Mouse (Mus musculus): ENCODE results near the gene Mtfp1.
"Not testable (repeated sequence)": the region's sequence is repeated elsewhere in the genome, so short reads cannot be mapped to it uniquely, and the experiment has no call there.

Mtfp1 gene

DNA sequence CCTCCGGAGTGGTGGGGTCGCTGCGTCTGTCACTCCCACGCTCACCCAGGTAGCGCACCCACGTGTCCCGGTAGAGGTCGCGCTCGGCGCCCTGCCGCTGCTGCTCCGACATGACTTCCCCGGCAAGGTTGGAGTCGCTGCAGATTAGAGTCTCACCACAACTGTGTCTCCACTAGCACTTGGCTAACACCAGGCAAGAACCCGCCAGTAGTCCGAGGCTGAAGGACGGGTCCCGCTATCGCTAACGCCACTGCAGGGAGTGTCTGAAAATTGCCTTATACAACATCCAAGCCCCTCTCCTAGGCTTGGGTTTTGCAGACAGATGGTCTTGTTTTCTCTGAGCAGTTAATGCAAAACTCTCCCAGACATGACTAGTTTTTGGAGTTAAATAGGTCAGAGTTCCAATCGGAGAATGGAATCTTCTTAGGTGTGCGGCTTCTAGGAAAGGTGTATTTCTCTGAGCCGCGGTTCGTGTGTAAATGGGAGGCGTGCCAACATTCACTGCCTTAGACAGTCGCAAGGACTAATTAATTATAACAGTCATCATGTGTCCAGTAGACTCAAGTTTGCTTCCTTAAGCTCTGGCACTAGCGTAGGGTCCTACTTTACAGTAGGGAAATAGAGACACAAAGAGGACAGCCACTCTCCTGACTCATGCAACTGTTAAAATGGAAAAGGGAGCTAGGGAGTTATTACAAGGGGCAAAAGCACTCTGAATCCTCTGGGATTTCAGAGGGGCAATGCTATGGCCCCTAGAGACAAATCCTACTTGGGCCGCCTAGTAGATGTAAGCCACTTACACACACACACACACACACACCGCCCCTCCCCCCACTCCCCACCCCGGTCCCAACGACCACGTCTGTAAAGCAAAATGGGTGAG, at the start of gene Mtfp1:
Gene Mtfp1 (minus strand): TSS at position 275 of the 883 bp plus-strand sequence.
- DNase-seq (ENCODE audit: low read depth, low spot score), result no peak

DNA sequence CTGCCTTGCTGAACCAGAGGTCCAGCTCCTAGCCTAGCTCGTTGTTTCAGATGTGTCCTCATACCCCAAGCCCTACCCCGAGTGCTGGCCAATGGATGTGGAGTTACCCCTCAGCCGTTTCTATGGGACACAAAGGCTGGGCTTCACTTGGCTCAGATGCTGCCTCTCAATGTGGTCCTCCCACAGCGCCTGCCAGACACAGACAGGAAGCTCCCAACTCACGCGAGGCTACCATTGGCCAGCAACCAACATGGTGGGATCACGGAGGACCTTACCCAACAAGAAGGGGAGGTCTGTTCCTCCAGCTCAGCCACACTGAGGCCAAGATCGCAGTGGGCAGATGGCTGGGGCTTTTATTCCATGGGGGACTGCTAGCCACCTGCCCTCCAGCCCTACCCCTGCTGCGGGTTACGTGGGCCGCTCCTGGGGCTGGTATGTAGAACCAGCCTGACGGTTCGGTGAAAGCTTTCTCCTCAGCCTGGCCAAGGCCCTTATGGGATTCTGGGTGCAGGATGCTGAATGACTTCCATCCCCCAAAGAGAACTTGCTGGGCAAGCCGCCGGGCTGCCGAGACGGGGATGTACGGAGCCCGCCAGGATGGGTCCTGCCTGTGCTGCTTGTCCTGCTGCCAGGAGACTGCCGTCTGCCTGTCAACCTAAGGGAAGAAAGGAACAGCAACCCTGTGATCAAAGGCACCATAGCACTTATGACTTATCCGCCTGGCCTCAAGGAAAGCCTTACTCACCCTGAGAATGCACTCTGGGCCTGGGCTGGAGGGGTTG, 48.2 kb upstream of the Mtfp1 start:
- no peak for DNase-seq (ENCODE audit: low read depth, low spot score)

DNA sequence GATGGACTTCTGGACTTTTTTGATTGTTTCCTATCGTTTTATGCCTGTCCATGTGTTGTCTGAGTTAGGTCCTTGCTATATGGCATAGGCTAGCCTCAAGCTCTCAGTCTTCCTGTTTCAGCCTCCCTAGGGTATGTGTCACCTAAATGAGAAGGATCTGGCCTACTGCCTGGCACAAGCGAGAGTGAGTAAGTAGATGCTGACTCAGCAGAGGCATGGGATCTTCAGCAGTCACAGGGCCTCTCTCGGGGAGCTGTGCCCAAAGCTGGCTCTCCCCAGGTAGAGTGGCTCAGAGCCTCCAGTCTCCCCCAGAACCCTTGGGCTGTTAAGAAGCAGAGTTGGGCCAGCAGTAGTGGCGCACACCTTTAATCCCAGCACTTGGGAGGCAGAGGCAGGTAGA, 47.1 kb upstream of the Mtfp1 start:
- DNase-seq (ENCODE audit: low read depth, low spot score), result no peak

DNA sequence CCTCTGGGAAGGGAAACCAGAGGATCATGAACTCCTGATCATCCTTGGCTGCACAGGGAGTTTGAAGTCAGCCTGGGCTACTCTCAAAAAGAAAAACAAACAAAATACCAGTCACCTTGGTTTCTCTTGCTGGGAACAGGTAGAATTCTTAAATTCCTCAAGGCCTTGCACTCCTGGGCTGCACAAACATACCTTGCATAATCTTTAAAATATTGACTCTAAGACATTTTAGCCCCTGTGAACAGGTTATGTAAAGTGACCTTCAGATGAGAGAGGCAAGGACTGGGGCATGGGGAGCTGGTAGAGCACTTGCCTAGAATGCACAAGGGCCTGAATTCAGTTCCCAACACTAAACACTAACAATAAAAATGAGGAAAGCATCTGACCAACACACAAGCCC, 46.3 kb upstream of the Mtfp1 start:
- DNase-seq (ENCODE audit: low read depth, low spot score), result no peak

GRCm38 (mm10) chr11:4138964-4139363, 43.7 kb upstream of the Mtfp1 start:
- DNase-seq (ENCODE audit: low read depth, low spot score), result no peak

- peak; percentile 86 for DNase-seq (ENCODE audit: low read depth, low spot score)
Measured at GRCm38 (mm10) chr11:4134986-4135935, 40.0 kb upstream of the Mtfp1 start, which contains the start of gene Rnf215. Gene Rnf215, plus strand, starts transcription at chr11:4135202.

DNA sequence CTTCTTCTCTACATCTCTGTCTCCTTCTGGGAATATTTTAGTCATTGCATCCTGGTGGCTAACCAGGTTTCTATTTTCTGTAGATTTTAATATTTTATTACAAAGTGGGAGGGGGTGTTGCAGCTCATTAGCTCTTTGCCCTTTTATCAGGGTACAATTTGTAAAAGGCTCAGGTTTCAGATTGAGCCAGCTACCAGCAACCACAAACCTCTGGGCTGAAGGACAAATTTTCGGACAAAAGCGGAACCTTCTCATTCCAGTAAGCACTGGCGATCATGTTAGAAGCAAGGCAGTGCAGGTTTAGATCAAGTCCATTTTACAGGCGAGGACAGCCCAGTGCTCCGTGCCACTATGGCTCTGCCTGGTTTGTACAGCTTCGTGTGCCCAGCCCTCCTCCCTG, 39.2 kb upstream of the Mtfp1 start:
- DNase-seq (ENCODE audit: low read depth, low spot score), result no peak

- DNase-seq (ENCODE audit: low read depth, low spot score), result no peak
Measured at GRCm38 (mm10) chr11:4133450-4133849, 38.2 kb upstream of the Mtfp1 start.

GRCm38 (mm10) chr11:4128461-4128860, 33.2 kb upstream of the Mtfp1 start:
- DNase-seq (ENCODE audit: low read depth, low spot score), result not testable (repeated sequence)

DNA sequence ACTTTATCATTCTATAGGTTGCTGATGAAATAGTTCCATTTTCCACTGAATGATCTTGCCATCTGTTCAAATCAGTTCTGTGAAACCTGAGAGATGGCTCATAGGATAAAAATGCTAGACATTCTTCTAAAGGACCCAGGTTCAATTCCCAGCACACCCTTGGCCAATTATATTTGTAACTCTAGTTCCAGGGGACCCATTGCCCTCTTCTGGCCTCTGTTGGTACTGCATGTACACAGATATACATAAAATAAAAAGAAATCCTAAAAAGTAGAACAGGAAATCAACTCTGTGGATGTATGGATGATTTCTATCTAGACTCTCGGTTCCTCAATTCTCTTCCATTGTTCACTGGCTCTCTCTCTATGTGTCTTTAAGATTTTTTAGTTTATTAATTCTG, 31.8 kb upstream of the Mtfp1 start:
- DNase-seq (ENCODE audit: low read depth, low spot score), result no peak

GRCm38 (mm10) chr11:4123922-4124321, 28.7 kb upstream of the Mtfp1 start:
- DNase-seq (ENCODE audit: low read depth, low spot score), result no peak

- DNase-seq (ENCODE audit: low read depth, low spot score), result no peak
Measured at GRCm38 (mm10) chr11:4122742-4123579, 27.7 kb upstream of the Mtfp1 start, which contains the start of gene Sec14l2. Gene Sec14l2, minus strand, starts transcription at chr11:4123415.

- no peak for DNase-seq (ENCODE audit: low read depth, low spot score)
Measured at GRCm38 (mm10) chr11:4122226-4122625, 27.0 kb upstream of the Mtfp1 start.

DNA sequence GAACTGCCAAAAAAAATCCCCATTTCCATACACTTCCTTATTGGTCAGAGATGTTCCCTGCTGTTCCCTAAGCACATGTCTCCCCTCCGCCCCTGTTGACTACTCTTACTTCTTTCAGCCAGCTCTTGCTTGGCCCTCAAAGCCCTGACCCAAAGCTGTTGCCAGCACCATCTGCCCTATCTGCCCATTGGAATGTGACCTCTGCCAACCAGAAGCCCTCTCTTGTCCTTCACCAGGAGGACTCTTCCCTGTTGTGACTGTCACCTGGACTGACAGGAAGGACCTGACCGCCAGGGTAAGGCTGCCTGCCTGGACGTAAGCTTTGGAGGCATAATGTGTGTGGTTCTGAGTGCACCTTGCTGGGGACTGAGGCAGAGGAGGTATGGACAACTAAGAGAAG, 26.4 kb upstream of the Mtfp1 start:
- no peak for DNase-seq (ENCODE audit: low read depth, low spot score)

- DNase-seq (ENCODE audit: low read depth, low spot score), result no peak
Measured at GRCm38 (mm10) chr11:4119635-4120034, 24.4 kb upstream of the Mtfp1 start.

DNA sequence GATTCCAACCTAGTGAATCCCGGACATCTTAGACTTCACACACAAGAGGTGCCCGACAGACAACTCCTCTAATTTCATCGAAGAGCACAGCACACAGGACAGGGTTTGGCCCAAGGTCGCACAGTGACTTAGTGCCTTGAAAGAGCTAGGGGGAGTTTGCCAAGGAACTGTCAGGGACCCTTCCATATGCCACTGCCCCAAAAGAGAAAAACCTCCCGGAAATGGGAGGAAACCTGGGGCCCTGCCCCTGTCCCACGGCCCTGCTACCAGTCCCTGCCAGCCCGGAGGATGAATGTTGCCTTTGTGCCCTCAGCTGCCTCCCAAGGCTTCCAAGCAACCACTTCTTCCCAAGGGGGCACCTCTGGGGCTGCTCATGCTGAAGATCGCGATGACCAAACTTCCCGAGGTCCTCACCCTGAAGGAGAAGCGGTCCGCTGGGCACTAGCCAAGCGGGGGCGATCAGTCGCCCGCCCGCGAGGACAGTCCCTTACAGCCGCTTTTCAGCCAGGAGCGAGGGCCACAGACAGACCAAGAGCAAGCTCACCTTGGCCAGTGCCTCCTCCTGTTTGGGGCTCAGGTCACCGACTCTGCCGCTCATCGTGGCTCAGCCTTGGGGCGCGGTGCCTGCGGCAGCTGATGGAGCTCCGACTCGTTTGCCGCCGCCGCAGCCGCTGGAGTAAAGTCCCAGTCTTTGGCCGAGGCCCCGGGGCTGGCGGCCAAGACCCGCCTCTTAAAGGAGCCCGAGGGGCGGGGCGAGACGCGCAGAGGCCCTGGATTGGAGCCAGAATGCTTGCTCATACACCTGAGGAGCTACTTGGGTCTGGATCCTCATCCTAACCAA, 23.1 kb upstream of the Mtfp1 start:
- no peak for DNase-seq (ENCODE audit: low read depth, low spot score)

DNA sequence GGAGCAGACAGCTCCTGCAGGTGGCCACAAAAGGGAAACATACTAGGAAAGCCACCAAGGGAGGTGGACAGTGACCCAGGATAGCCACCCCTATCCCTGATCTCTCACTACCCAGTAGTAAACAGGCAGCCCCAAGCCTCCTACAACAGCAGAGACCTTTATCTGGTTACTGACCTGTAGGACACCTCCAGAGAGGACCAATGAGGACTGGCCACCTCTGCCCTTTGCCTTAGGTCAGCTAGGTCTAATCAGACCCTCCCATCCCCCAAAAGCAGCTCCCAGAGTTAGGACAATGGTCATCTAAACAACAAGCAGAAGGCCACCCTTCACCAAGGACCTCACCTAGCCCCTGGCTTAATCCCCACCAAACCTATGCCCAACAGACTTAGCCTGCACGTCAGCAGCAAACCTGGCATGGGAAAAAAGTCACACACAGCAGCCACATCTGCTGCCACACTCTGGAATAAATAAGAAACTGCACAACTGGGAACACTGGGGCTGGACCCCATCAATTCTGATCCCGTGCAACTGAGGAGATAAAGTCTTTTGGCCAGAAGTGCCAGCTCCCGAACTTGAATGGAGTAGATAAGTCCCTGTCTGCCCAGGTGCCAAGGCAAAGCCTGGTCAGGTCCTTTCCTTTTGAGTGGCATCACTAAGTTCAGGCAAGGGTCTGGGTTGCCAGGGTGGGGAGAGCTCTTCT, 22.3 kb upstream of the Mtfp1 start:
- no peak for DNase-seq (ENCODE audit: low read depth, low spot score)

DNA sequence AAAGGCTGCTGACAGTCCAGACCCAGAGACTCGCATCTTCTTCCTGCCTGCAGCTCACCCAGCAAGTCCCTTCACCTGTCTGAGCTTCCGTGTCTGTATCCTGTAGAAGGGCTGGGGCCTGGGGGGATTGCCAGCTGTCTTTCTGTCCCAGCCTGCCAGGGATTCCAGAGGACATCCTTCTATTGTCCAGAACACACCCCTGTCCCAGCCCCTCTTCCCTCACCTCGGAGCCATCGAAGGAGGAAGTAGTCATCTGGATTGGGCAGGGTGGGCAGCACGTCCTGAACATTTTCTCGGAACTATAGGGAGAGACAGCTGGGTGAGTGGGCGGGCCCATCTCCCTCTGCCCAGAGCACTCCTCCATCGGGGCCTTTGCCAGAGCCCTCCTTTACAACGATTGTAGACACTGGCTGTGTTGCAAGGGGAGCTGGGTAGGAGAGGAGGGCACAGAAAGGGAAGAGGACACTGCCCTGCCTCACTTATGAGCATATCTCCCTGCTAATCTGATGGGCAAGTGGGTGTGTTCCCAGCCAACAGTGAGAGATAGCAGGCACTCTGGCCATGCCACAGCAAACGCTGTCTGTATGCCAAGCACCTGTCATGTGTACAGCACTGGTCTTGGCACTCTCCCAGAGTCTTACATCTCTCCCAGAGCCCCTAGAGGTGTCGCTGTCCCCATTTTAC, 21.4 kb upstream of the Mtfp1 start:
- DNase-seq (ENCODE audit: low read depth, low spot score), result no peak

Measured in telencephalon, adult 2 months (tissue).